Mouse (Mus musculus): ENCODE results near the gene Ralgps1. TPM values are rescaled to one million over a fixed set of nuclear protein-coding genes. Genes with fewer than 3 reads are reported as not detected.

Gene Ralgps1
- polyA plus RNA-seq, 1 experiment, result 20.4 TPM

- TF ChIP-seq POLR2A (IDR thresholded peaks at IDR 0.05; ENCODE audit: control insufficient read depth, extremely low read depth, insufficient read depth, low read length, poor library complexity), result no peak
- TF ChIP-seq CTCF (IDR thresholded peaks at IDR 0.05; ENCODE audit: borderline replicate concordance, control insufficient read depth, extremely low read depth, insufficient read depth, low read length, poor library complexity), result no peak
- Histone ChIP-seq H3K36me3 (ENCODE audit: control insufficient read depth, insufficient read depth, low read length) (no peaks in the 10 kb centered on the region), H3K27me3 (ENCODE audit: control insufficient read depth, insufficient read depth, low read length) (no peaks in the 10 kb centered on the region), H3K27ac (ENCODE audit: control insufficient read depth, insufficient read depth, low read length) (no peak overlapping the region), H3K4me3 (ENCODE audit: control insufficient read depth, insufficient read depth, low read length) (no peak overlapping the region), H3K4me1 (replicated peaks; ENCODE audit: control insufficient read depth, insufficient read depth, low read length) (no peaks in the 10 kb centered on the region)
- WGBS, result 96% methylated on average over 11 of the region's 11 CpGs
- no peak for DNase-seq
Observed at GRCm38 (mm10) chr2:33228077-33228476, 143.2 kb downstream of the Ralgps1 start.

- Histone ChIP-seq H3K4me1 (replicated peaks; ENCODE audit: control insufficient read depth, insufficient read depth, low read length) (peaks cover 14% of the 10 kb centered on the region), H3K27me3 (ENCODE audit: control insufficient read depth, insufficient read depth, low read length) (no peaks in the 10 kb centered on the region), H3K36me3 (ENCODE audit: control insufficient read depth, insufficient read depth, low read length) (no peaks in the 10 kb centered on the region), H3K4me3 (ENCODE audit: control insufficient read depth, insufficient read depth, low read length) (no peak overlapping the region), H3K27ac (ENCODE audit: control insufficient read depth, insufficient read depth, low read length) (no peak overlapping the region)
- no peak for DNase-seq
- 98% methylated on average over 7 of the region's 7 CpGs for WGBS
- TF ChIP-seq POLR2A (IDR thresholded peaks at IDR 0.05; ENCODE audit: control insufficient read depth, extremely low read depth, insufficient read depth, low read length, poor library complexity) (no peak), CTCF (IDR thresholded peaks at IDR 0.05; ENCODE audit: borderline replicate concordance, control insufficient read depth, extremely low read depth, insufficient read depth, low read length, poor library complexity) (no peak)
Observed at GRCm38 (mm10) chr2:33225921-33226320, 145.4 kb downstream of the Ralgps1 start.

GRCm38 (mm10) chr2:33223656-33224358 lies 147.5 kb downstream of the Ralgps1 start:
- no peak for DNase-seq
- no peaks in the 10 kb centered on the region for H3K36me3 ChIP-seq (ENCODE audit: control insufficient read depth, insufficient read depth, low read length)
- peaks cover 26% of the 10 kb centered on the region for H3K4me1 ChIP-seq (replicated peaks; ENCODE audit: control insufficient read depth, insufficient read depth, low read length)
- no peak overlapping the region for H3K27ac ChIP-seq (ENCODE audit: control insufficient read depth, insufficient read depth, low read length)
- no peak for TF ChIP-seq CTCF (IDR thresholded peaks at IDR 0.05; ENCODE audit: borderline replicate concordance, control insufficient read depth, extremely low read depth, insufficient read depth, low read length, poor library complexity)
- TF ChIP-seq POLR2A (IDR thresholded peaks at IDR 0.05; ENCODE audit: control insufficient read depth, extremely low read depth, insufficient read depth, low read length, poor library complexity), result no peak
- no peaks in the 10 kb centered on the region for H3K27me3 ChIP-seq (ENCODE audit: control insufficient read depth, insufficient read depth, low read length)
- H3K4me3 ChIP-seq (ENCODE audit: control insufficient read depth, insufficient read depth, low read length), result no peak overlapping the region
- 96% methylated on average over 10 of the region's 10 CpGs for WGBS

- DNase-seq, result no peak
- H3K36me3 ChIP-seq (ENCODE audit: control insufficient read depth, insufficient read depth, low read length), result no peaks in the 10 kb centered on the region
- 61% methylated on average over 6 of the region's 6 CpGs for whole genome bisulfite sequencing
- no peak for TF ChIP-seq POLR2A (IDR thresholded peaks at IDR 0.05; ENCODE audit: control insufficient read depth, extremely low read depth, insufficient read depth, low read length, poor library complexity)
- no peak overlapping the region for H3K27ac ChIP-seq (ENCODE audit: control insufficient read depth, insufficient read depth, low read length)
- H3K4me1 ChIP-seq (replicated peaks; ENCODE audit: control insufficient read depth, insufficient read depth, low read length), result peaks cover 35% of the 10 kb centered on the region
- H3K27me3 ChIP-seq (ENCODE audit: control insufficient read depth, insufficient read depth, low read length), result no peaks in the 10 kb centered on the region
- H3K4me3 ChIP-seq (ENCODE audit: control insufficient read depth, insufficient read depth, low read length), result no peak overlapping the region
Observed at GRCm38 (mm10) chr2:33222480-33222879, 148.8 kb downstream of the Ralgps1 start.

- TF ChIP-seq POLR2A (IDR thresholded peaks at IDR 0.05; ENCODE audit: control insufficient read depth, extremely low read depth, insufficient read depth, low read length, poor library complexity), result no peak
- TF ChIP-seq CTCF (IDR thresholded peaks at IDR 0.05; ENCODE audit: borderline replicate concordance, control insufficient read depth, extremely low read depth, insufficient read depth, low read length, poor library complexity), result no peak
- 27% methylated on average over 11 of the region's 11 CpGs for WGBS
- H3K4me1 ChIP-seq (replicated peaks; ENCODE audit: control insufficient read depth, insufficient read depth, low read length), result peaks cover 45% of the 10 kb centered on the region
- no peak for DNase-seq
- H3K4me3 ChIP-seq (ENCODE audit: control insufficient read depth, insufficient read depth, low read length), result no peak overlapping the region
- H3K27me3 ChIP-seq (ENCODE audit: control insufficient read depth, insufficient read depth, low read length), result no peaks in the 10 kb centered on the region
- H3K27ac ChIP-seq (ENCODE audit: control insufficient read depth, insufficient read depth, low read length), result no peak overlapping the region
- H3K36me3 ChIP-seq (ENCODE audit: control insufficient read depth, insufficient read depth, low read length), result no peaks in the 10 kb centered on the region
Observed at GRCm38 (mm10) chr2:33221339-33221900, 149.9 kb downstream of the Ralgps1 start.

GRCm38 (mm10) chr2:33220674-33221338 lies 150.5 kb downstream of the Ralgps1 start:
- H3K4me1 ChIP-seq (replicated peaks; ENCODE audit: control insufficient read depth, insufficient read depth, low read length), result peaks cover 50% of the 10 kb centered on the region
- no peak overlapping the region for H3K27ac ChIP-seq (ENCODE audit: control insufficient read depth, insufficient read depth, low read length)
- H3K36me3 ChIP-seq (ENCODE audit: control insufficient read depth, insufficient read depth, low read length), result no peaks in the 10 kb centered on the region
- no peaks in the 10 kb centered on the region for H3K27me3 ChIP-seq (ENCODE audit: control insufficient read depth, insufficient read depth, low read length)
- H3K4me3 ChIP-seq (ENCODE audit: control insufficient read depth, insufficient read depth, low read length), result no peak overlapping the region
- DNase-seq, result no peak
- TF ChIP-seq POLR2A (IDR thresholded peaks at IDR 0.05; ENCODE audit: control insufficient read depth, extremely low read depth, insufficient read depth, low read length, poor library complexity), result no peak
- TF ChIP-seq CTCF (IDR thresholded peaks at IDR 0.05; ENCODE audit: borderline replicate concordance, control insufficient read depth, extremely low read depth, insufficient read depth, low read length, poor library complexity), result no peak
- 82% methylated on average over 10 of the region's 10 CpGs for WGBS

All from thymus, adult 2 months (tissue).